Mouse (Mus musculus) cerebellum, postnatal 25 days (tissue): Measurements from ENCODE around the gene Qpctl.
"Not testable (repeated sequence)": the region's sequence is repeated elsewhere in the genome, so short reads cannot be mapped to it uniquely, and the experiment has no call there.

Source experiments
- DNase-seq, 2 experiments: peaks; one replicate each; pipeline ENCODE4 v3.0.0; 2021; ENCODE audit warnings: mixed read lengths in 2 of 2

Qpctl gene

DNA sequence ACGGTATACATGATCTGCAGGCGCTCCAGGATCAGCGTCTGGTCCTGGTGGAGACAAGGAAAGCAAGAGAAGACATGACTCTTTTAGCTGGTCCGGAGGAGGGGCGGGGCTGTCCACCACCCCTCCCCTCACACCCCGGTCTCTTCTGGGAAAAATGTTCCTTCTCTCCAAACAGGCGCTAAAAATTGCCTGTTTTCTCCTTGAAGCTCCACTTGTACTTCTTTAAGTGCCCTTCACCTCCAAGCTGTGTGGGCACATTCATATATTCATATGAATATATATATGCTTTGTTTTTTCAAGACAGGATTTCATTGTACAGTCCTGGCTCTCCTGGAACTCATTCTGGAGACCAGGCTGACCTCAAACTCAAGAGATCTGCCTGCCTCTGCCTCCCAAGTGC is 13.8 kb upstream of the Qpctl start:
- no peak for DNase-seq

GRCm38 (mm10) chr7:19160115-19160514 is 11.0 kb upstream of the Qpctl start:
- DNase-seq, result peak in 1 of 2 experiments; percentile 48

DNA sequence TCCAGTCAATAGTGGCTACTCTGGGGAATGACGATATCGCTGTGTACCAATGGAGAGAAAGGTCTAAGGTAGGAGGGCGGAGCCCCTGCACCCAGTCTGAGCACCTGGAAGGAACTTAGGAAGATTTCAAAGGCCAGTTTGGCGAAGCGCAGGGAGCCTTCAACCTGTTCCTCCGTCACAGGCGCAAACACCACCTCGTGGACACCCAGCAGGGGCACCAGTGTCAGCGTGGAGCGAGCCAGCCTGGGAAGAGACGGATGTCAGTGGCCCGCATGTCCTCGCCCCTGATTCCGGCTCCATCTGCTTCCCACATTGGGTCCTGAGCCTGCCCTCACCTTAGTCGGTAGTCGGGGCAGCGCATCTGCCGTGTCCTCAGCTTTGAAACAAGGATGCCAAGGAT is 10.3 kb upstream of the Qpctl start:
- peak in 1 of 2 experiments; percentile 39 for DNase-seq

GRCm38 (mm10) chr7:19158601-19159000 is 9.5 kb upstream of the Qpctl start:
- no peak for DNase-seq

DNA sequence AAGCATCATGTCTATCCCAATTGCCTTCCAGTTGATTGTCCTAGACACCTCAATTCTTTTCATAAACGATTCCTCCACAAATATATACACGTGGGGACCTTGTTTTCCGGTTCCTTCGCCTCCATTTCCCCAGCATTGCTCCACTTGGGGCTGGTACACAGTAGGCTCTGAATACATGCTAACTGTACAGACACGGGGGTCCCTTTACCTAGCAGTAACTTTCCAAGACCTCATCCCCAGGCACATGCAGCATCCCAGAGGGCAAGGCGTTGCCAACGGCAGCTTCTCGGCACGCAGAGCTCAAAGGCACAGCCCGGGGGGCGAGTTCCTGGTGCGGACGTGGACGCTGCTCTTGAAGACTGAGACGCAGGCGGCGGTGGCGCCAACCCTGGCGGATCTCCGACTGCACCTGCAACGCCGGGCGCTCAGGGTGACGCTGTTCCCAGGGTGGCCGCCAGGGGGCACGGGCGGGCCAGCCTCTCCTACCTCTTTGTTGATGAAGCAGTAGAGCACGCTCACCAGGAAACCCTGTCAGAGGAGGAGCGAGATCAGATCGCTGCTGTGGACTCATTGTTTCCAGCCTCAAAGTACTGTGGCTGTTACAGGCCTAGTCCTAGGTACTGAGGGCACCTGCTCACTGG is 8.2 kb upstream of the Qpctl start:
- peak; percentile 98 to 99 for DNase-seq

DNA sequence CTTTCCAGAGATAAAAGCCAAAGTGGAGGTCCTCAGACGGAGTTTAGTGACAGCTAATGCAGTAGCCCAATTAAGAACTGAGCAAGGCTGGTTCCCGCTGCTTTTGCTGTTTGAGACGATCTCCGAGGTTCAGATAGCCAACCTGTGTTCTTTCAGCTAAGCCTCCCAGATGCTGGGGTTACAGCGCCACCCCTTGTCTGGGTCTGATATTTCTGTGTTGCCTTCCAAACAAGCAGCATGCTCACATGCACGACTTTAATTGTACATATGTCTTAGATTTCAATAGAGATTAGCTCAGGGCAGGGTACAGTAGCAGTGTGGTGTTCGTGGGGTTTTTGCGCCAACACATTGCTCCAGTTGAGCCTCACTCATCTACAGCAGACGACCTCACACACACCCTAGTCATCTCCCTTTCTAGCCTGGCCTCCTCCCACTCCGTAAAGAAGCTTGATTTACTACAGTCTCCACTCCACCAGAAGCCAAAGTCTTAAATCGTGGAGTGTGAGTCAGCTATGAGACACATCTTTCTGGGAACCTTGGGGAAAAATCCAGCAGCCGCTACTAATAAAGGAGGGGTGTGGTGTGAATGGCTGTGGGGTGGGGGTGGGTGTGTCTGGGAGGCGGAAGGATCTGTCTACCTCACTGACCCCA is 6.9 kb upstream of the Qpctl start:
- DNase-seq, result peak in 1 of 2 experiments; percentile 43

- peak; percentile 33 to 58 for DNase-seq
These were observed 5.7 kb upstream of the Qpctl start for GRCm38 (mm10) chr7:19154796-19155195.

- not testable (repeated sequence) for DNase-seq
These were observed 2.0 kb upstream of the Qpctl start for GRCm38 (mm10) chr7:19151121-19151520.

- peak; percentile 97 to 99 for DNase-seq
These were observed 535 bp upstream of the Qpctl start, which contains the start of gene Snrpd2 for GRCm38 (mm10) chr7:19149626-19150025. TSS of gene Snrpd2 (plus strand) at chr7:19149722.

GRCm38 (mm10) chr7:19148180-19148874 is 764 bp downstream of the Qpctl start:
- no peak for DNase-seq

GRCm38 (mm10) chr7:19147497-19148045 is 1.5 kb downstream of the Qpctl start:
- DNase-seq, result no peak

DNA sequence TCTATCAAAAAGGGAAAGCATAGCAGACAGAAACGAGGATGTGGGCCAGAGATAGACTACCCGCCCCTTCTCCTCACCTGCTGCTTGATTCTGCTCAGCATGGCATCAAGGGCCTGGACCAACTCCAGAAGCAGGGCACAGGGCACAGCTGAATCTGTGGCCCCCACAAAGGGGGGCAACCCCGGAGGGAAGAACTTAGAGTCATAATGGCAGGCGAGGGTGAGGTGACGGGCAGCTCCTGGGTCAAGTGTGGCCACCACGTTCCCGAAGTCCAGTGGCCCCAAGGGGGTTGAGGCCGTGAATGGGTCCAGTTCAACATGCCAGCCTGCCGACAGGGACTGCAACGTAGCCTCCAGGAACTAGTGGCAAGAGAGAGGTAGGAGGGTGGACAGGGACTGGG is 2.3 kb downstream of the Qpctl start:
- DNase-seq, result no peak

- peak in 1 of 2 experiments; percentile 68 for DNase-seq
These were observed 11.7 kb downstream of the Qpctl start for GRCm38 (mm10) chr7:19137380-19137779.

GRCm38 (mm10) chr7:19136673-19137334 is 12.3 kb downstream of the Qpctl start:
- DNase-seq, result no peak

DNA sequence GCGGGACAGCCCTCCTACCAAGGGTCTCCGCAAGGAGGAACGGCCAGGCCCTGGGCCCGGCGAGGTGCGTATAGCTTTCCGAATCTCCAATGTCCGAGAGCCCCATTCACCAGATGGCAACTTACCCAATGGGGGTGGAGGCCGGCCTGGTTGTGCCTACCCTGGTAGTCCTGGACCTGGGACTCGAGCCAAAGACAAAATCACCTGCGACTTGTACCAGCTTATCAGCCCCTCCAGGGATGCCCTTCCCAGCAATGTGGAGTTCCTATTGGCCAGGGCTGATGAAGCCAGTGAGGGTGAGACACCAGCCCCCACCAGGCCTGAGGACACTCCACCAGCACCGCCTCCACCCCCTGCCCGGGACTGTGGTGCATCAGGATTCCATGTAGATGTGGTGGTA is 12.9 kb downstream of the Qpctl start:
- peak in 1 of 2 experiments; percentile 39 for DNase-seq

DNA sequence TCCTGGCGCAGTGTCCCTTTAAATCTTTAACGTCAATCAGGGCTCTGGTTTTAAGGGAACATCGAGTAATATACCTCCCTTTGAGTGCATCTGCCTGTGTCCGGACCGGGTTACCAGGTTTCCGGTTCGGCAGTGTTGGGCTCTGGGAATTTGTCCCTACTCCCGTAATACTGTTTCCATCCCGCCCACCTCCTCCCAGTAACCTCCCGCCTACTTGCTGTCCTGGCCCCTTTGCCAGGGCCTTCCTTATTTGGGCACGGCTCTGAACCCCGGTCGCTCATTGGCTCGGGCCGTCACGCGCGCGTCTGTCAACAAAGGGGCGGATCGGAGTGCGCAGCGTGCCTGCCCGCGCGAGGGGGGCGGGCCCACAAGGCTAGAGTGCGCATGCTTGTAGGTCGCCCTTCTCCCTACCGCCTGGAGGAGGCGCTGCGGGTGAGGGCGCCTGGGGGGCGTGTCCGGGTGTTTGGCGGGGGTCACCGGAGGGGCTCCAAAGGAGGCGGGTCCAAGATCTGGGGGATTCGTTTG is 17.7 kb downstream of the Qpctl start:
- DNase-seq, result peak; percentile 96 to 98

DNA sequence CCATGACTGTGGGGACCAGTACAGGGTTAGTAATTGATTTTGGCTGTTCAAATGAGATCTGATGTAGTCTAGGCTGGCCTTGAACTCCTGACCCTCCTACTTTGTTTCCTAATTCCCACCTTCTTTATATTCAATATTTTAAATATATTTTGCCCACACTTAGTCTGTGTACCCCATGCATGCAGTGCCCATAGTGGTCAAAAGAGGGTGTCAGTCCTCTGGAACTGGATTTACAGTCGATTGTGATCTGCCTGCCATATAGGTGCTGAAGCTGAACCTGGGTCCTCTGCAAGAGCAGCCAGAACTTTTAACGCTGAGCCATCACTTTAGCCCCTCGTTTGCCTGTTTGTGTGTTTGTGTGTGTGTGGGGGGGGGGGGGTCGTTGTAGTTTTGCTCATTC is 18.4 kb downstream of the Qpctl start:
- DNase-seq, result peak in 1 of 2 experiments; percentile 44

GRCm38 (mm10) chr7:19129396-19129795 is 19.7 kb downstream of the Qpctl start:
- no peak for DNase-seq

DNA sequence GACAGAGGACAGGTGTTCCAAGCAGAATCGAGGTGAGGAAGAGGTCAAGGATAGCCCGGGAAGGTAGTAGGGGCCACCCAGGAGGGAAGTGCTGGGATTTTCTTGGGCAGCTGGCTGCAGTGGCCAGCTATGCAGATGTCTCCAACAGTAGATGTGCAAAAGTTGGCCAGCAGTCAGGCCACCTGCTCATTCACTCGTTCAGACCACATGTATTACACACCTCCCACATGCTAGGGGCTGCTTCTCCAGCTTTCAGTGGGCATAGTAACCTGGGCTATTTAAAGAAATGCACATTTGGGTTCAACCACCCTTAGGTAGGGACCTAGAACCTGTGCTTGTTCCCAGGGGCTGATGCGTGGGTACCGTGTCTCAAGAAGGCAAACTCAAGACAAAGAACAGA is 21.3 kb downstream of the Qpctl start:
- no peak for DNase-seq

DNA sequence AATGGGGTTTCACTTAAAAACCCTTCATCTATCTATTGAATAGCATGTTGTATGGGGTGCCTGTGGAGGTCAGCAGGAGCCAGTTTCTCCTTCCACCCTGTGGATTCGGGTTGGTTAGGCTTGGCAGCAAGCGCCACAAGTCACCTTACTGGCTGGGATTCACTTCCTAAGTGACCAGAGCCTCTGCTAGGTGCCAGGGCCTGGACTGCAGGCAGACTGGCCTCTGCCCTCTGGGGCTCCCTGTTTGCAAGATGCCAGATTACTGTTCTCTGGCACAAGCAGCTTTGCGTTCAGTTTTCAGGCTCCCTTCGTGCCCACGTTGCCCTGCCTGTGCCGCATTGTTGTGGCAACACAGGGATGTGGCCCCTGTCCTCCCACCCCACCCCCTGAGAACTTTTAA is 24.4 kb downstream of the Qpctl start:
- DNase-seq, result no peak

GRCm38 (mm10) chr7:19121686-19122085 is 27.4 kb downstream of the Qpctl start:
- DNase-seq, result no peak

DNA sequence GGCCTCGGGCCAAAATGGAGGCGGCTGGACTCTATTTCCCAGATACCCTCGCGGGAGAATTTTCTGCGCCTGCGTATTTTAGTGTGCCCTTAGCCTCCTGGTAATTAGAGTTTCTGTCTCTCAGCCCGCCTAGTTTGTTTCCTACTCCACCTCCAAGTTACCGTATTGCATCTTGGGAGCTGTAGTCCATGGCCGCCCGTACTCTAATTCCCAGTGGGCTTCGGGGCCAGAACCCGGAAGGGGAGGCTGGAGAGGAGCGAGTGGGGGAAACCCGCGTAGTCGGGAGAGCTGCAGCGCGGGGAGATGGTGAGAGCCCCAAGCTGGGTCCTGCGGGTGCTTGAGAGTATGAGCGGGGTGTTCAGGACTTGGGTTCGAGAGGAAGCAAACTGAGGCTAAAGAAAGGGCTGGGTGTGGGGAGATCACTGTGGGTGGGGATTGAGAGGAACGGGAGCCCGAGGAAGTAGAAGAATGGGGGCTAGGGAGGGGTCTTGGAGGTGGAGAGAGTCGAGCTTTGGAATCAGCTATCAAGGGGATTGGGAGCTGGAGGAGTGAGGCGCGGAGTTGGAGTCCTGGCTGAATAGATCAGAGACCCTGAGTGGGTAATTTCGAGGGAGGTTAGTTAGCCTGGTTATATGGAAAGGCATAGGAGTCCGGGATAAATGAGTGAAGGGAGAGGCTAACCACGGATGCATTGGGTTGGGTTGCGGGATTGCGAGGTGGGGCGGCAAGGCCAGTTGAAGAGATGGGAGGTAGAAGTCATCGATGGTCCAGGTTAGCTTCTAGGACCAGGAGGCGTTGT is 29.3 kb downstream of the Qpctl start, which contains the start of gene Fbxo46:
Gene Fbxo46 (plus strand): TSS at position 229 of the 799 bp plus-strand sequence.
- peak; percentile 87 to 92 for DNase-seq
